Mouse (Mus musculus): ENCODE data around the gene Ppp1r3e. TPM values are rescaled to one million over a fixed set of nuclear protein-coding genes. Genes with fewer than 3 reads are reported as not detected.

Ppp1r3e gene
- 1 to 10 TPM; 2.2 to 4.4 TPM for polyA plus RNA-seq (2017; shearing (Covaris generic))

DNA sequence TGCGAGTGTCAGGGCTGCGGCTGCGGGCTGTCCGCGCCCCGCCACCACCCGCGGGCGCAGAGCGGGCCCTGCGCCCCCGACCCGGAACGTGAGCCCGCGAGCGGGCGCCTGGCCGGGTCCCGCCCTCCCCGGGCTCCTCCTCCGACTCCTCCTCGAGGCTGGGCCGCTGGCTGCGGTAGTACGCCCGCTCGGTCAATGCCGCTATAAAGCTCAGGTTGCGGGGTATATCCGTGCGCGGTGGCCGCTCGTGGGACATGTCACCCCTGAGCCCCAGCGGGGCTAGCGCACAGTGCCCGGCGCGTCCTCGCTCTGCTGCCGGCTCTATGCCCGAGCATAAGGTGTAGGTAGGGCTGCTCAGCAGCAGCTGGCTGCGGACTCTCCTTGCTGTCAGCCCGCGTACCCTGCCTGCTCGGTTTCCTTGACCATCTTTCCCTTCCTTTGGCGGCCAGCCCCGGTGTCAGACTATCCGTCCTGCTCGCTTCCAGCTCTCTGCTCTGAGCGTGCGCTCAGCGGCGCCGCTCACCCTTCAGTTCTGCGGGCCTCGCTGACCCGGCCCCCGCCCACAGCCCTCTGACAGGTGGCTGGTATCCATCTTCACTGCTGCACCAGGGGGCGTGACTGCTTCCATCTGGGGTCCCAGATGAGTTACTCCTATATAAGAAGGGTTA, at the start of gene Ppp1r3e:
TSS of gene Ppp1r3e (minus strand) at position 503 of the 668 bp plus-strand sequence.

GRCm38 (mm10) chr14:54925349-54926342, 48.3 kb upstream of the Ppp1r3e start, which contains the start of gene Efs:
Gene Efs (minus strand): TSS chr14:54926126.

DNA sequence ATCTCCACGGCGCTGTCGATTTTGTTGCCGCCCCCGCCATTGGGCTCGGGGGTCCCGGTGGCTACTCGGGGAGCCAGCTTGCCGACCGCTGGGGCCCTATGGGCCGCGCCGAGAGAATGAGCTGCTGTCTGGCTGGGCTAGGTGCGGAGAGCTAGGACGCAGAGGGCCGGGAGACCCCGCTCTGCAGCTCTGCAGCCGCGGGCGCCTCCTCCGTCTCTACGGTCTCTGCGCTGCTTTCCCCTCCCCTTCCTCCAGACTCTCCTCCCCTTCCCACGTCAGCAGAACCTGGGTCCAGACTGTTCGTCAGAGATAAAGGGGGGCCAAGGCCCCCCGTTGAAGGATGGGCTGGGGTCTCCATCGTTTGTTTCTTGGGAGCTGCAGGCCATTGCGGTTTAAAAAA, 35.5 kb upstream of the Ppp1r3e start, which contains the start of gene Slc22a17:
TSS of gene Slc22a17 (minus strand) at position 247 of the 400 bp plus-strand sequence.

GRCm38 (mm10) chr14:54892200-54892599, 14.8 kb upstream of the Ppp1r3e start, which contains the start of gene Pabpn1:
Gene Pabpn1 (plus strand): TSS chr14:54892500.

DNA sequence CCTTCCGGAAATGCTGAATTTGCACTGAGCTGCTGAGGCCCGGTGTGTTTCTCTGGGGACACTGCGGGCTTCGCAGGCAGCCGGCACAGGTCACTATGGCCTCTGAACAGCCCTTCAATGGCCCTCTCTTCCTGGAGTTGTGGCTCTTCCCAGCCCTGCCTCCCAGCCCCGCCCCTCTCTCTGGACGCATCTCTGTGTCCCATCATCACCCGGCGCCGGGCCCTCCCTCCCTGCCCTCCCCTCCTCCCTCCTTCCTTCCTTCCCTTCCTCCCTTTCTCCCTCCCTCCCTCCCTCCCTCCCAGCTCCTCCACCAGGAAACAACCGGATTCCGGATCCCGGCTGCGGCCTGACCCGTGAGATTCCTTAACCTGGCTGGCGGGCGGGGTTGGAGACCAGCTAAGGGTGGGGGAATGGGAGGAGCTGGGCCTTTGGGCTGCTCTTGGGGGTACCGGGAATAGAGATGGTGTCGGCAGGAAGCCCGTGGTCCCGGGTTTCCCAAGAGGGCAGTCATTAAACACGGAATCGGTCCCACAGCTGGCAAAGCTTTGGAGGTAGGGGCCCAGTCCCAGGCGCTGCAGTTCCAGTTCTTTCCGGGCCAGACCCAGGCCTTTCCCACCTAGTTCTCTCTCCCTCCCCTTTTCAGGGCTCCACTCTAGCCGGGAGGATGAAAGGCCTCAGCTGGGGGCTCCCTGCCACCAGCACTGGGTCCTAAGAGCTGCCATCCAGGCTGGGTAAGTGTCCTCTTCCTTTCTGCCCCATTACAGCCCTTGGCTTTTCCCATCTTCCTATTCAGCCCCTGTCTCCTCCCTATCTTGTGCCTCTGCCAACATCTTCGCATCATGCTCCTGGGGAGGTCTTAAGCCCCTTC, 6.0 kb upstream of the Ppp1r3e start, which contains the start of the genes Bcl2l2 and Gm20521:
TSS of gene Bcl2l2 (plus strand) at position 224 of the 868 bp plus-strand sequence.
TSS of gene Gm20521 (plus strand) at position 288 of the 868 bp plus-strand sequence.

GRCm38 (mm10) chr14:54870861-54871260, 6.5 kb downstream of the Ppp1r3e start, which contains the start of gene Homez:
Gene Homez (minus strand): TSS chr14:54870961.

Other genes starting within 250 kb of the Ppp1r3e start
- gene Gm17606, start 236.6 kb downstream of the Ppp1r3e start, polyA plus RNA-seq (2017; shearing (Covaris generic)): not detected
- gene Cdh24, start 236.2 kb downstream of the Ppp1r3e start, polyA plus RNA-seq (2017; shearing (Covaris generic)): 1 to 10 TPM; 1.8 to 1.9 TPM
- 10 to 100 TPM; 78.9 to 85.7 TPM for gene 1700123O20Rik, start 191.3 kb downstream of the Ppp1r3e start, polyA plus RNA-seq (2017; shearing (Covaris generic))
- 10 to 100 TPM; 70.4 to 93.8 TPM for gene Acin1, start 190.6 kb downstream of the Ppp1r3e start, polyA plus RNA-seq (2017; shearing (Covaris generic))
- 1 to 10 TPM in 1 of 2 experiments, under 1 TPM in 1; 0.06 to 2.6 TPM for gene Gm29776, start 178.7 kb downstream of the Ppp1r3e start, polyA plus RNA-seq (2017; shearing (Covaris generic))
- not detected for gene Cebpe, start 165.4 kb downstream of the Ppp1r3e start, polyA plus RNA-seq (2017; shearing (Covaris generic))
- gene Slc7a8, start 95.6 kb downstream of the Ppp1r3e start, polyA plus RNA-seq (2017; shearing (Covaris generic)): under 1 TPM; 0.14 to 0.76 TPM
- gene Rnf212b, start 63.4 kb downstream of the Ppp1r3e start, polyA plus RNA-seq (2017; shearing (Covaris generic)): not detected
- 10 to 100 TPM; 13.5 to 15.9 TPM for gene Homez, start 6.6 kb downstream of the Ppp1r3e start, polyA plus RNA-seq (2017; shearing (Covaris generic))
- 1 to 10 TPM in 1 of 2 experiments, under 1 TPM in 1; 0.54 to 1.4 TPM for gene Bcl2l2, start 5.8 kb upstream of the Ppp1r3e start, polyA plus RNA-seq (2017; shearing (Covaris generic))
- not detected for gene Gm20521, start 5.9 kb upstream of the Ppp1r3e start, polyA plus RNA-seq (2017; shearing (Covaris generic))
- gene Pabpn1, start 14.9 kb upstream of the Ppp1r3e start, polyA plus RNA-seq (2017; shearing (Covaris generic)): 100 to 1,000 TPM; 192 TPM
- gene Slc22a17, start 35.6 kb upstream of the Ppp1r3e start, polyA plus RNA-seq (2017; shearing (Covaris generic)): 1 to 10 TPM; 1.8 to 8.8 TPM
- under 1 TPM; 0.35 to 0.92 TPM for gene Efs, start 48.6 kb upstream of the Ppp1r3e start, polyA plus RNA-seq (2017; shearing (Covaris generic))
- gene Il25, start 55.1 kb upstream of the Ppp1r3e start, polyA plus RNA-seq (2017; shearing (Covaris generic)): under 1 TPM; 0.19 to 0.71 TPM
- 10 to 100 TPM in 1 of 2 experiments, under 1 TPM in 1; 0.39 to 10.2 TPM for gene Cmtm5, start 58.7 kb upstream of the Ppp1r3e start, polyA plus RNA-seq (2017; shearing (Covaris generic))
- 1 to 10 TPM in 1 of 2 experiments, under 1 TPM in 1; 0.05 to 1.4 TPM for gene Myh6, start 89.4 kb upstream of the Ppp1r3e start, polyA plus RNA-seq (2017; shearing (Covaris generic))
- gene Gm17428, start 99.4 kb upstream of the Ppp1r3e start, polyA plus RNA-seq (2017; shearing (Covaris generic)): not detected
- gene Myh7, start 117.1 kb upstream of the Ppp1r3e start, polyA plus RNA-seq (2017; shearing (Covaris generic)): 1 to 10 TPM in 1 of 2 experiments, under 1 TPM in 1; 0.39 to 1.8 TPM
- gene Ngdn, start 137.9 kb upstream of the Ppp1r3e start, polyA plus RNA-seq (2017; shearing (Covaris generic)): 100 to 1,000 TPM; 124 to 159 TPM
- gene Zfhx2, start 214.8 kb upstream of the Ppp1r3e start, polyA plus RNA-seq (2017; shearing (Covaris generic)): 1 to 10 TPM; 5.9 to 8.6 TPM
- gene Thtpa, start 217.2 kb upstream of the Ppp1r3e start, polyA plus RNA-seq (2017; shearing (Covaris generic)): 10 to 100 TPM; 11.8 to 12.9 TPM
- 100 to 1,000 TPM; 146 to 159 TPM for gene Ap1g2, start 229.0 kb upstream of the Ppp1r3e start, polyA plus RNA-seq (2017; shearing (Covaris generic))
- gene Jph4, start 239.4 kb upstream of the Ppp1r3e start, polyA plus RNA-seq (2017; shearing (Covaris generic)): 1 to 10 TPM in 1 of 2 experiments, under 1 TPM in 1; 0.14 to 2.3 TPM